Comparison of ENCODE assay signal across 8 mouse cellular contexts in the genomic region with DNA sequence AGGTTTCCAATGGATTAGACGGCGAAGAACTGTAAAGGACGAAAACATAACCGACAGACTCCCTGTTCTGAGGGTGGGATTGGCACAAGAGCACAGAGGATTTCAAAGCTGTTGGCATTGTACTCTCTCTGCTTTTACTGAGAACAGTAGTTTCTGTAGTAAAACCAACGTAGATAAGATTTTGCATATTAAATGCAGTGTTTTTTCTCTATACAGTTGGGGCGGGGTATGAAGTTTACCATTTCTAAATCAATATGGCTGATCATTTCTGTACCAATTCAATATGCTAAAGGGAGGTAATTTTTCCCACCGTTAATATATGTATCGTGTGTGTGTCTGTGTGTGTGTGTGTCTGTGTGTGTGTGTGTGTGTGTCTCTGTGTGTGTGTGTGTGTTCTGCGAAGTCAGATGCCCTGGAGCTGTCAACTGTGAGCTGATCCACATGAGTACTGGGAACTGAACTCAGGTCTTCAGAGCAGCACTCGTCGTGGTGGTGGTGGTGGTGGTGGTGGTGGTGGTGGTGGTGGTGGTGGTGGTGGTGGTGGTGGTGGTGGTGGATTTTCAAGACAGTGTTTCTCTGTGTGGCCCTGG. TPM values are rescaled to one million over a fixed set of nuclear protein-coding genes. Genes with fewer than 3 reads are reported as not detected.
DNase-seq lines count a peak whose midpoint lies in the region; ATAC-seq and TF ChIP-seq lines count a peak whose summit lies in the region.

No protein-coding gene starts in this region.

- H3K4me2 ChIP-seq in kidney, embryonic 15.5 days: peak overlapping the region; percentile 70
- peak overlapping the region; percentile 74 for H3K4me2 ChIP-seq in intestine, embryonic 14.5 days (ENCODE audit: low read length)
- H3K4me2 ChIP-seq in midbrain, embryonic 16.5 days (ENCODE audit: low read length): peak overlapping the region; percentile 52

- peak overlapping the region; percentile 82 for H3K27ac ChIP-seq in kidney, embryonic 15.5 days
- H3K27ac ChIP-seq in cortical plate, adult 2 months (ENCODE audit: insufficient read depth, low read length): no peak overlapping the region
- peak overlapping the region; percentile 77 for H3K27ac ChIP-seq in intestine, embryonic 14.5 days (ENCODE audit: low read depth)
- H3K27ac ChIP-seq in midbrain, embryonic 16.5 days (ENCODE audit: low read length): peak overlapping the region; percentile 87

- H3K9ac ChIP-seq in kidney, embryonic 15.5 days: peak overlapping the region; percentile 50; the same call in 1 of the 2 replicates
- peak overlapping the region; percentile 54 for H3K9ac ChIP-seq in intestine, embryonic 14.5 days (ENCODE audit: low read length)
- peak overlapping the region; percentile 54 for H3K9ac ChIP-seq in midbrain, embryonic 16.5 days (ENCODE audit: low read depth, low read length)

- no peak for DNase-seq in kidney, adult 11 months
- DNase-seq in intestine, embryonic 14.5 days (ENCODE audit: low spot score): no peak
- DNase-seq in adrenal gland, postnatal 14 days: no peak
- DNase-seq in cerebellum, adult 8-10 months: no peak
- DNase-seq in layer of hippocampus, adult 18-20 months (ENCODE audit: low spot score in 2 of 2): no peak

- no peaks in the 10 kb centered on the region for H3K27me3 ChIP-seq in kidney, embryonic 15.5 days
- H3K27me3 ChIP-seq in intestine, embryonic 14.5 days (replicated peaks; ENCODE audit: control insufficient read depth, insufficient read depth, low read length): no peaks in the 10 kb centered on the region
- no peaks in the 10 kb centered on the region for H3K27me3 ChIP-seq in midbrain, embryonic 16.5 days (ENCODE audit: control insufficient read depth, insufficient read depth, low read depth, low read length)

- ATAC-seq in kidney, embryonic 15.5 days (replicated peaks; ENCODE audit: low FRiP score): no peak
- no peak for ATAC-seq in intestine, embryonic 14.5 days (replicated peaks; ENCODE audit: low FRiP score, low TSS enrichment, low read depth)
- peak; percentile 40; the same call in 1 of the 2 replicates for ATAC-seq in midbrain, embryonic 16.5 days

- peaks cover 16% of the 10 kb centered on the region for H3K4me1 ChIP-seq in kidney, embryonic 15.5 days
- no peaks in the 10 kb centered on the region for H3K4me1 ChIP-seq in cortical plate, adult 2 months (ENCODE audit: control insufficient read depth, insufficient read depth, low read length)
- H3K4me1 ChIP-seq in intestine, embryonic 14.5 days (replicated peaks; ENCODE audit: control insufficient read depth, insufficient read depth, low read length): peaks cover 2% of the 10 kb centered on the region; the same call in 1 of the 2 replicates
- H3K4me1 ChIP-seq in midbrain, embryonic 16.5 days (ENCODE audit: control insufficient read depth, insufficient read depth, low read length): peaks cover 3% of the 10 kb centered on the region; the same call in 1 of the 2 replicates

- no peak for TF ChIP-seq CTCF in cortical plate, adult 2 months (IDR thresholded peaks at IDR 0.05; ENCODE audit: extremely low read depth, insufficient read depth, low read length)

- peak overlapping the region; percentile 46 for H3K4me3 ChIP-seq in kidney, embryonic 15.5 days (replicated peaks)
- H3K4me3 ChIP-seq in cortical plate, adult 2 months (ENCODE audit: insufficient read depth, low read length): peak overlapping the region; percentile 14; the same call in 1 of the 2 replicates
- peak overlapping the region; percentile 45 for H3K4me3 ChIP-seq in intestine, embryonic 14.5 days (ENCODE audit: low read depth, low read length)
- peak overlapping the region; percentile 40 for H3K4me3 ChIP-seq in midbrain, embryonic 16.5 days (ENCODE audit: low read depth, low read length)

- H3K9me3 ChIP-seq in kidney, embryonic 15.5 days (replicated peaks): no peaks in the 10 kb centered on the region
- no peaks in the 10 kb centered on the region for H3K9me3 ChIP-seq in intestine, embryonic 14.5 days (ENCODE audit: control insufficient read depth, low read length)
- no peaks in the 10 kb centered on the region for H3K9me3 ChIP-seq in midbrain, embryonic 16.5 days (replicated peaks; ENCODE audit: control insufficient read depth, low read length, poor library complexity, severe bottlenecking)

- no peak for TF ChIP-seq POLR2A in cortical plate, adult 2 months (IDR thresholded peaks at IDR 0.05; ENCODE audit: extremely low read depth, insufficient read depth, low read length)

- H3K36me3 ChIP-seq in kidney, embryonic 15.5 days: no peaks in the 10 kb centered on the region
- H3K36me3 ChIP-seq in intestine, embryonic 14.5 days (ENCODE audit: control insufficient read depth, insufficient read depth, low read length): no peaks in the 10 kb centered on the region
- H3K36me3 ChIP-seq in midbrain, embryonic 16.5 days (ENCODE audit: control insufficient read depth, insufficient read depth, low read length): no peaks in the 10 kb centered on the region

- WGBS in kidney, embryonic 15.5 days: 30% methylated on average over 11 of the region's 11 CpGs
- 26% methylated on average over 11 of the region's 11 CpGs for WGBS in intestine, embryonic 14.5 days
- 23% methylated on average over 10 of the region's 11 CpGs for WGBS in midbrain, embryonic 16.5 days

RNA-seq across cellular contexts. Expression of a gene that starts 7.1 kb away (rescaled TPM):
- 7.9 and 8.1 TPM in 2 replicates for polyA plus RNA-seq in kidney, embryonic 15.5 days (2015; fragmentation: Nextera tagmentation; extraction: Ambion mirVana)
- 4.1 and 4.2 TPM in 2 replicates for polyA plus RNA-seq in cortical plate, adult 2 months (2012; rRNA removed)
- polyA plus RNA-seq in intestine, embryonic 14.5 days (2014; fragmentation: Nextera tagmentation; extraction: Ambion mirVana): 8.1 and 9.1 TPM in 2 replicates
- 8.5 and 9.0 TPM in 2 replicates for polyA plus RNA-seq in midbrain, embryonic 16.5 days (2015; fragmentation: Nextera tagmentation; extraction: Ambion mirVana)
- 15.2 and 17.3 TPM in 2 replicates for total RNA-seq in adrenal gland, postnatal 14 days (2021)
- 1 to 10 TPM; 3.8 to 4.3 TPM for total RNA-seq in layer of hippocampus, adult 18-20 months (2021)
